Comparison of ENCODE assay signal across 11 mouse cellular contexts in genomic region chr15:57509185-57510172, GRCm38 (mm10). TPM values are rescaled to one million over a fixed set of nuclear protein-coding genes. Genes with fewer than 3 reads are reported as not detected.
DNase-seq lines count a peak whose midpoint lies in the region; ATAC-seq and TF ChIP-seq lines count a peak whose summit lies in the region.
"Had no signal": no experiment of that assay in that cellular context is flagged by ENCODE, and none has a peak within 500 bp of the region (broad histone marks: within the 10 kb centered on the region; RNA-seq: fewer than 3 reads in every experiment).

No protein-coding gene starts in this region.

- ATAC-seq in lung, postnatal 0 days, result peak; percentile 21; the same call in 1 of the 2 replicates
- peak; percentile 61 for ATAC-seq in hindbrain, postnatal 0 days
- peak; percentile 31; the same call in 1 of the 2 replicates for ATAC-seq in stomach, embryonic 16.5 days (ENCODE audit: insufficient read depth, low FRiP score)

- H3K27me3 ChIP-seq in lung, postnatal 0 days (replicated peaks; ENCODE audit: insufficient read depth, low read length), result no peaks in the 10 kb centered on the region
- H3K27me3 ChIP-seq in hindbrain, postnatal 0 days (ENCODE audit: insufficient read depth, low read length), result no peaks in the 10 kb centered on the region
- H3K27me3 ChIP-seq in stomach, embryonic 16.5 days (ENCODE audit: control insufficient read depth, insufficient read depth, low read length), result no peaks in the 10 kb centered on the region
- H3K27me3 ChIP-seq: heart, embryonic 13.5 days; limb, embryonic 15.5 days had no signal

- 31% methylated on average over 21 of the region's 21 CpGs for WGBS in lung, postnatal 0 days
- WGBS in hindbrain, postnatal 0 days, result 32% methylated on average over 21 of the region's 21 CpGs
- 40% methylated on average over 21 of the region's 21 CpGs for WGBS in stomach, embryonic 16.5 days

- H3K36me3 ChIP-seq in lung, postnatal 0 days (ENCODE audit: insufficient read depth, low read length), result no peaks in the 10 kb centered on the region
- no peaks in the 10 kb centered on the region for H3K36me3 ChIP-seq in hindbrain, postnatal 0 days (ENCODE audit: insufficient read depth, low read length)
- H3K36me3 ChIP-seq in stomach, embryonic 16.5 days (ENCODE audit: control insufficient read depth, insufficient read depth, low read length), result no peaks in the 10 kb centered on the region
- H3K36me3 ChIP-seq: heart, embryonic 13.5 days; limb, embryonic 15.5 days had no signal

- H3K9me3 ChIP-seq in lung, postnatal 0 days (ENCODE audit: low read length), result no peaks in the 10 kb centered on the region; the same call in 1 of the 2 replicates
- 0 out of 2 replicates have a peak, but pooled peaks cover 5% of the 10 kb centered on the region for H3K9me3 ChIP-seq in hindbrain, postnatal 0 days (ENCODE audit: low read length)
- H3K9me3 ChIP-seq in stomach, embryonic 16.5 days (replicated peaks; ENCODE audit: control insufficient read depth, low read length), result no peaks in the 10 kb centered on the region
- H3K9me3 ChIP-seq: limb, embryonic 15.5 days had no signal

- H3K4me2 ChIP-seq in lung, postnatal 0 days (replicated peaks; ENCODE audit: low read depth, low read length), result no peak overlapping the region
- H3K4me2 ChIP-seq in hindbrain, postnatal 0 days (ENCODE audit: low read depth, low read length), result no peak overlapping the region
- no peak overlapping the region for H3K4me2 ChIP-seq in stomach, embryonic 16.5 days (ENCODE audit: low read depth, low read length)
- H3K4me2 ChIP-seq: heart, embryonic 13.5 days; limb, embryonic 15.5 days had no signal

- H3K4me1 ChIP-seq in lung, postnatal 0 days (ENCODE audit: insufficient read depth, low read depth, low read length), result no peaks in the 10 kb centered on the region
- H3K4me1 ChIP-seq in hindbrain, postnatal 0 days (ENCODE audit: insufficient read depth, low read length), result no peaks in the 10 kb centered on the region
- peaks cover 2% of the 10 kb centered on the region; the same call in 1 of the 2 replicates for H3K4me1 ChIP-seq in stomach, embryonic 16.5 days (ENCODE audit: control insufficient read depth, insufficient read depth, low read length)

- no peak for TF ChIP-seq CTCF in lung, postnatal 0 days (IDR thresholded peaks at IDR 0.05)
- no peak for TF ChIP-seq CTCF in hindbrain, postnatal 0 days (IDR thresholded peaks at IDR 0.05; ENCODE audit: low read depth)

- no peak overlapping the region for H3K4me3 ChIP-seq in lung, postnatal 0 days (ENCODE audit: low read depth, low read length)
- H3K4me3 ChIP-seq in hindbrain, postnatal 0 days (ENCODE audit: low read length), result no peak overlapping the region
- no peak overlapping the region for H3K4me3 ChIP-seq in stomach, embryonic 16.5 days (replicated peaks; ENCODE audit: low read length)
- H3K4me3 ChIP-seq: heart, embryonic 13.5 days; limb, embryonic 15.5 days had no signal

- TF ChIP-seq EP300 in lung, postnatal 0 days (IDR thresholded peaks at IDR 0.05), result no peak

- DNase-seq in cerebellum, postnatal 10 days, result peak; percentile 20 to 39
- no peak for DNase-seq in cerebellum, postnatal 36 days
- no peak for DNase-seq in lung, postnatal 0 days (ENCODE audit: low spot score)
- DNase-seq in lung, postnatal 36 days, result no peak
- peak; percentile 14 for DNase-seq in hindbrain, postnatal 0 days (ENCODE audit: low spot score)
- no peak for DNase-seq in thymus, postnatal 25 days
- no peak for DNase-seq in ovary, adult 18-20 months (ENCODE audit: low spot score)

- H3K9ac ChIP-seq in lung, postnatal 0 days (replicated peaks; ENCODE audit: low read depth), result no peak overlapping the region
- H3K9ac ChIP-seq in hindbrain, postnatal 0 days (replicated peaks; ENCODE audit: low read length), result no peak overlapping the region
- H3K9ac ChIP-seq in stomach, embryonic 16.5 days (ENCODE audit: low read length), result no peak overlapping the region
- H3K9ac ChIP-seq: heart, embryonic 13.5 days; limb, embryonic 15.5 days had no signal

- no peak overlapping the region for H3K27ac ChIP-seq in lung, postnatal 0 days (ENCODE audit: low read length)
- H3K27ac ChIP-seq in hindbrain, postnatal 0 days, result no peak overlapping the region
- H3K27ac ChIP-seq in stomach, embryonic 16.5 days (ENCODE audit: low read length), result 0 out of 2 replicates have a peak overlapping the region, but pooled peaks have one; percentile 2
- H3K27ac ChIP-seq: heart, embryonic 13.5 days; limb, embryonic 15.5 days had no signal

RNA-seq across cellular contexts. Expression of gene Slc22a22, which starts 32.1 kb away (rescaled TPM):
- 0.13 TPM in 1 of 2 replicates, not detected in the other for polyA plus RNA-seq in lung, postnatal 0 days (2015; fragmentation: Nextera tagmentation; extraction: Ambion mirVana)
- total RNA-seq in hindbrain, postnatal 0 days (2014; rRNA removed), result not detected in 2 replicates
- 0.09 TPM in 1 of 2 replicates, not detected in the other for polyA plus RNA-seq in hindbrain, postnatal 0 days (2015; fragmentation: Nextera tagmentation; extraction: Ambion mirVana)
- not detected in 2 replicates for polyA plus RNA-seq in stomach, embryonic 16.5 days (2015; fragmentation: Nextera tagmentation; extraction: Ambion mirVana)
- polyA plus RNA-seq: frontal cortex, adult 2 months; heart, embryonic 13.5 days; limb, embryonic 15.5 days had no signal

Comparison
In these comparisons a context has a peak if more than half of its experiments do, and no peak if none do; other contexts are left out.
1. DNase-seq: peak in cerebellum, postnatal 10 days (2 of 2) and hindbrain, postnatal 0 days (single experiment); none in cerebellum, postnatal 36 days (0 of 2), lung, postnatal 0 days (single experiment), lung, postnatal 36 days (single experiment), thymus, postnatal 25 days (single experiment) and ovary, adult 18-20 months (single experiment).
2. Peak in every context shown above with its lines, with median percentiles within 50 percentile points of each other: ATAC-seq.